Mouse (Mus musculus) cerebellum, postnatal 10 days (tissue): Measurements from ENCODE around the gene Kif21a.

Experiments
- DNase-seq, 2 experiments: peaks; one replicate each; pipeline ENCODE4 v3.0.0; 2021; ENCODE audit warnings: mixed read lengths in 2 of 2

Kif21a gene

DNA sequence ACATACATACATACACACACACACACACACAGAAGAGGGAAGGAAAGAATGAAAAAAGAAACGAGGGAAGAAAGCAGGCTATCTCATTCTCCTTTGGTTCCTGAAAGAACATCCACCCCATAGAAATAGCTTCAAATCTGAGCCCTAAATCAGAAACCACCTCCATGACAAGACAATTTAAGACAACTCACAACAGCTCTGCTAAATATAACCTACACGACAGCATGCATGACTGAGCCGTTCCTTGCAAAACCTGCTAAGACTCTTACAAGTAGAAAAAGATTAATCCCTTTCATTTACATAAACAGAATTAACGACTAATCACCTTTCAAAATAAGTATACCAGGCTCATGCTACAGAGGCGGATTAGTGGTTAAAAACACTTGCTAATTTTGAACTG, 118.3 kb downstream of the Kif21a start:
- no peak for DNase-seq

DNA sequence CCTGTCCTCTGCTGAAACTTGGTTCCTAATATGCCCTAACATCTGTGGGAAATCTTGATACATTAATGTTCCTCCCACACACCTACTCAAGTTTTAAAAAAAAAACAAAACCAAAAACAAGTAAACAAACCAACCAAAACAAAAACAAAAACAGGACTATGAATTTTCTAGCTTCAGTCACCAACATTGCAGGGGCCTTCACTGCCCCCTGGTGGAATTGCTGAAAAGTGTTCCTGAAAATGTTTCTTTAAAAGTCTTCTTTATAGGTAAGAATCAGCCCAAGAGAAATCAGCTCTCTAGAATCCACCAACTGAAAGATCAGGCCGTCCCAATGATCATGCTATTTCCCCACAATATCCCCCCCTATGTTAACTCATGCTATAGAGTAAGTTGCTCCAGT, 120.7 kb downstream of the Kif21a start:
- DNase-seq = peak; percentile 55 to 60

DNA sequence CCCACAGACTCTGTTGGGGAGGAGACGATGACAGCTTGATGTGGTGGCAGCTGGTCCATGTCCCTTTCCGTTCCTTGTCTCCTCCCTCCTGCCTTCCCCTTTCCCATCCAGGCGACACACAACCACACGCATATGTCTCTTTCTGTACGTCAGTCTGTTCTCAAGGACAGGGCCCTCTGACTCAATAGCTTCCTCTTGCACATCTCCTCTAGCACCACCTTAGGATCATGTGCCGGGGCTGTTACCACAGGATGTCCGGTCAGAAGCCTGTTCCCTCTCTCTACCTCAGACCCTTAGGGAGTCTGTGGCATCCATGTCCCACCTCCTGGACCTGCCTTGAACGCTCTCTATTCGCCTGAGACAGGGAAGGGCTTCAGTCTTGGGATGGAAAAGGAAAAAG, 153.3 kb downstream of the Kif21a start:
- DNase-seq = no peak

DNA sequence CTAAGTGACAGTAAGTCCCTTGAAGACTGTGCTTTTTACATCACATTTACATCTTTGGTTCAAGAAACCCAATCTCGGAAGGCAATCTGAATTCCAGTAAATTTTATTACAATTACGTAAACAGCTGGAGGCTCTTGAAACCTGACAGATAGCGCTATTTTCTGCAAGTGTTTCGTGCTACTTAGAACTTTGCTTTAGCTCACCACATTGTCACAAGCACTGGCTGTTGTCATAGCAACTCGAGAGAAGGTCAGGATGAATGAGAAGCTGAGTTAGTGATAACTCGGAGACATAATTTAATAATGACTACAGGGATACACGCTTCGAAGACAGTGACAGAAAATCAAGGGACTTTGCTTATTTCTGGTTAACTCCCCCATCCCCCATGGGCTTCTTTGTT, 162.3 kb downstream of the Kif21a start:
- no peak for DNase-seq
